Mouse (Mus musculus): ENCODE data around the gene Nol10. TPM values are rescaled to one million over a fixed set of nuclear protein-coding genes. Genes with fewer than 3 reads are reported as not detected.

The Nol10 gene
- polyA plus RNA-seq, 1 experiment from 2014 or later = 19.3 TPM

DNA sequence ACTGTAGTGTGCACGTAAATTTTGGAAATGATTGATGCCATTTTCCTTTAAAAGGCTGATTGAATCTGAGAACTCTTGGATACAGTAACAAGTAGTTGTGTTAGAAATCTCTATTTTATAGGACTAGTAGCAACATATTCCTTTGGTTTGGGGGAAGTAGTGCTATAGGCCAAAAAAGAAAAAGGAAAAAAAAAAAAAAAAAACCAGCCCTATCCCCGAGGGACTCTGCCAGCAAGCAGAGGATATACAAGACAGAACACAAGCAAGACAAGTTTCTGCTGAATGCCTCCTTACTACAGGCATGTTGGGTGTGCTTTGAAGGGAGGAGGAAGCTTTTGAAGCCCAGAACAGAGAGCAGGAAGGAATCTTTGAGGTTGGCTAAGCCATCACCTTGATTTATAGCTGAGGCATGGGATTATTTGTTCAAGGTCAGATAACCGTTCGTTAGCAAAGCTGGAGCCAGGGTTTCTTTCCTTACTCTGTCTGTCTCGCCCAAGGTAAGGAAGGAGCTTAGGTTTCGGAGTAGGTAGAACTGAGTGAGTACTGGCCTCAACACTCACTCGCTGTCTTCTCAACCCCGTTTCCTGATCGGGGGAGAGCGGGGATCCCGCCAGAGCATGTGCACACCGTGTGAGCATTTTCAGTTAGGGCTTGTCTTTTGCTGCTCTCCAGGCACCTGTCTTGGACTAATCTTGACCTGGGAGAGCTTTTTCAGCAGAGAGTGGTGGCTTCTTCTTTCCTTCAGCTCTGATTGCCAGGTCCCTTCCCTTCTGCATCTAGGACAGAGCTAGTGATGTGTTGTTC lies 39.3 kb downstream of the Nol10 start:
- peaks cover 21% of the 10 kb centered on the region; the same call in 1 of the 2 replicates for H3K36me3 ChIP-seq (ENCODE audit: control insufficient read depth, insufficient read depth, low read length)
- no peaks in the 10 kb centered on the region; the same call in 1 of the 2 replicates for H3K4me1 ChIP-seq (ENCODE audit: control insufficient read depth, insufficient read depth, low read length)
- 85% methylated on average over 12 of the region's 12 CpGs for WGBS
- H3K9ac ChIP-seq (ENCODE audit: low read depth, low read length) = no peak overlapping the region
- ATAC-seq (ENCODE audit: low read depth) (peak; percentile 56), DNase-seq (ENCODE audit: low spot score) (peak; percentile 51)
- H3K9me3 ChIP-seq (ENCODE audit: control insufficient read depth, low read length) = no peaks in the 10 kb centered on the region
- H3K4me2 ChIP-seq (ENCODE audit: low read depth, low read length) = no peak overlapping the region
- no peaks in the 10 kb centered on the region for H3K27me3 ChIP-seq (replicated peaks; ENCODE audit: control insufficient read depth, insufficient read depth, low read length)
- H3K4me3 ChIP-seq (ENCODE audit: low read depth, low read length) = no peak overlapping the region
- no peak overlapping the region for H3K27ac ChIP-seq (replicated peaks; ENCODE audit: low read depth, low read length)

DNA sequence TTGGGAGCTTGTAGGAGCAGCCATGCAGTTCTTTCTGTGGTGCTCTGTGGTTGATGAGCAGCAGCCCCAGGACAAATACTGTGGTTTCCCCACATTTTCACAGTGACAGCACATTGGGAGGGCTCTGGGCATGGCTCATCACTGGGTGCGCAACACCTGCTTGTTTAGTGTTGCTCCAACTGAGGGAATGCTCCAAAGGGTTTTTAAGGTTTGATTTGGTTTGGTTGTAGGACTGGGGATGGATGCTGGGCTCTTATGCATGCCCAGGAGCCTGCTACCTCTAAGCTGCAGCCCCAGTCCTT lies 39.8 kb downstream of the Nol10 start:
- DNase-seq (ENCODE audit: low spot score) = peak; percentile 5
- H3K27ac ChIP-seq (replicated peaks; ENCODE audit: low read depth, low read length) = no peak overlapping the region
- 83% methylated on average over 1 of the region's 1 CpGs for WGBS

DNA sequence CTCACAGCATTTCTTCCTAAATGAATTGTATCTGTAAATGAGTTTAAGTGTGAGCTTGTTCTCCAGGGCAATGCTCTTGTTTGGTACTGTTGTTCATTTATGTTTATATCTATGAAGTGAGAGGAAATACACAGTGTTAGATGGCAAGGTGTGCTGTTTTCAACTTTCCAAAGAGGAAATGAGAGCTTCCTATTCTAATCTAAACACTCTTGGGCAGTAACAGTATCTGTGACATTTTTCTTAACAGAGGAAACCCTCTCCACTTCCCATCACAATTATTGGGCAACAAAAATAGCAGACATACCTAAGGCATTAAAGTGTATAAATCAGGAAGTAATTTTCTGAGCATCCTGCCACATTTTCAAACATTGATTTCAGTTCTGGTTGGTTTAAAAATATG lies 41.8 kb downstream of the Nol10 start:
- Histone ChIP-seq H3K27me3 (replicated peaks; ENCODE audit: control insufficient read depth, insufficient read depth, low read length) (no peaks in the 10 kb centered on the region), H3K9me3 (ENCODE audit: control insufficient read depth, low read length) (no peaks in the 10 kb centered on the region), H3K4me1 (ENCODE audit: control insufficient read depth, insufficient read depth, low read length) (no peaks in the 10 kb centered on the region; the same call in 1 of the 2 replicates), H3K9ac (ENCODE audit: low read depth, low read length) (no peak overlapping the region), H3K4me2 (ENCODE audit: low read depth, low read length) (no peak overlapping the region), H3K4me3 (ENCODE audit: low read depth, low read length) (no peak overlapping the region), H3K27ac (replicated peaks; ENCODE audit: low read depth, low read length) (0 out of 2 replicates have a peak overlapping the region, but pooled peaks have one; percentile 19), H3K36me3 (ENCODE audit: control insufficient read depth, insufficient read depth, low read length) (peaks cover 9% of the 10 kb centered on the region; the same call in 1 of the 2 replicates)
- ATAC-seq (ENCODE audit: low read depth) (no peak), DNase-seq (ENCODE audit: low spot score) (no peak)

More for the DNA sequence above, 39.8 kb downstream of the Nol10 start:
- Histone ChIP-seq H3K4me2 (ENCODE audit: low read depth, low read length) (no peak overlapping the region), H3K27me3 (replicated peaks; ENCODE audit: control insufficient read depth, insufficient read depth, low read length) (no peaks in the 10 kb centered on the region), H3K4me3 (ENCODE audit: low read depth, low read length) (no peak overlapping the region), H3K4me1 (ENCODE audit: control insufficient read depth, insufficient read depth, low read length) (no peaks in the 10 kb centered on the region; the same call in 1 of the 2 replicates), H3K9ac (ENCODE audit: low read depth, low read length) (no peak overlapping the region), H3K9me3 (ENCODE audit: control insufficient read depth, low read length) (no peaks in the 10 kb centered on the region), H3K36me3 (ENCODE audit: control insufficient read depth, insufficient read depth, low read length) (peaks cover 16% of the 10 kb centered on the region; the same call in 1 of the 2 replicates)
- no peak for ATAC-seq (ENCODE audit: low read depth)

DNA sequence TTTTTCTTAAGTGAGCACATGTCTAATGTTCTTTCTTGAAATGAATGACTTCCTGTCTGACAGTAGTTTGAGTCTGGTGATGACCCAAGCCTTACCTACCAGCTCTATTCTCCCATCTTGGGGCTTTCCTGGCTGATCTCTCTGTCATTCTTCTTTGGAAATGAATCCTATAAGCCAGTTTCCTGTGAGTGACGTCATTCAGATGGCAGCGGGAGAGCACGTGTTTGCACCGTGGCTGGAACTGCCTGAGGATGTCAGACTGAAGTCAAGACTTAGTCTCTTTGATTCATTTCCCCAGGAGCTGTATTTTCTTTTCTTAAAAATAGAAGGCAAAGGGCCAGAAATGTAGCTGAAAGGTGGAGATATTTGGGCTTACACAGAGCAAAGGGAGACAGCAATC lies 42.3 kb downstream of the Nol10 start:
- Histone ChIP-seq H3K27ac (replicated peaks; ENCODE audit: low read depth, low read length) (no peak overlapping the region), H3K4me2 (ENCODE audit: low read depth, low read length) (no peak overlapping the region), H3K4me1 (ENCODE audit: control insufficient read depth, insufficient read depth, low read length) (no peaks in the 10 kb centered on the region; the same call in 1 of the 2 replicates), H3K36me3 (ENCODE audit: control insufficient read depth, insufficient read depth, low read length) (peaks cover 14% of the 10 kb centered on the region; the same call in 1 of the 2 replicates), H3K9me3 (ENCODE audit: control insufficient read depth, low read length) (no peaks in the 10 kb centered on the region), H3K27me3 (replicated peaks; ENCODE audit: control insufficient read depth, insufficient read depth, low read length) (no peaks in the 10 kb centered on the region), H3K4me3 (ENCODE audit: low read depth, low read length) (no peak overlapping the region), H3K9ac (ENCODE audit: low read depth, low read length) (no peak overlapping the region)
- DNase-seq (ENCODE audit: low spot score) = peak; percentile 53
- ATAC-seq (ENCODE audit: low read depth) = no peak
- 47% methylated on average over 4 of the region's 4 CpGs for WGBS

DNA sequence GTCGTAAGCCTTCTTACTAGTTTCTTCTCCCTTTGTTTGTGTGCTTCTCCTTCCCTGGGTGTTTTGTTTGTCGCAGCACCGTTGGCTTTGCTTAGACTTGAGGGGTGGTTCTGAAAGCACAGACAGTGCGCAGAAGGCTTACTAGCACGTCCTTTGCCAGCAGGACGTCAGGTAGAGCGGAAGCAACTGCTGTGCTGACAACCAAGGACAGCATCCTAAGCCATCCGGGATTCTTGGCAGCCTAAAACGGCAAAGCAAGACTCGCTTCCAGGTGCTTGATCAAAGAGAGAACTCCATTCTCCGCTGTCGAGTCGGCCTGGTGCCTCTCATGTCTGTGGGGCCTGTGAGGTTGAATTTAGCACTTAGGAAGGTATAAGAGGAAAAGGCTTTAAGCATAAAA lies 44.9 kb downstream of the Nol10 start:
- no peaks in the 10 kb centered on the region for H3K9me3 ChIP-seq (ENCODE audit: control insufficient read depth, low read length)
- no peaks in the 10 kb centered on the region for H3K27me3 ChIP-seq (replicated peaks; ENCODE audit: control insufficient read depth, insufficient read depth, low read length)
- no peak overlapping the region for H3K27ac ChIP-seq (replicated peaks; ENCODE audit: low read depth, low read length)
- DNase-seq (ENCODE audit: low spot score) (peak; percentile 23), ATAC-seq (ENCODE audit: low read depth) (no peak)
- H3K4me2 ChIP-seq (ENCODE audit: low read depth, low read length) = no peak overlapping the region
- H3K36me3 ChIP-seq (ENCODE audit: control insufficient read depth, insufficient read depth, low read length) = peaks cover 15% of the 10 kb centered on the region; the same call in 1 of the 2 replicates
- no peak overlapping the region for H3K4me3 ChIP-seq (ENCODE audit: low read depth, low read length)
- H3K9ac ChIP-seq (ENCODE audit: low read depth, low read length) = no peak overlapping the region
- H3K4me1 ChIP-seq (ENCODE audit: control insufficient read depth, insufficient read depth, low read length) = no peaks in the 10 kb centered on the region; the same call in 1 of the 2 replicates
- 70% methylated on average over 13 of the region's 13 CpGs for WGBS

DNA sequence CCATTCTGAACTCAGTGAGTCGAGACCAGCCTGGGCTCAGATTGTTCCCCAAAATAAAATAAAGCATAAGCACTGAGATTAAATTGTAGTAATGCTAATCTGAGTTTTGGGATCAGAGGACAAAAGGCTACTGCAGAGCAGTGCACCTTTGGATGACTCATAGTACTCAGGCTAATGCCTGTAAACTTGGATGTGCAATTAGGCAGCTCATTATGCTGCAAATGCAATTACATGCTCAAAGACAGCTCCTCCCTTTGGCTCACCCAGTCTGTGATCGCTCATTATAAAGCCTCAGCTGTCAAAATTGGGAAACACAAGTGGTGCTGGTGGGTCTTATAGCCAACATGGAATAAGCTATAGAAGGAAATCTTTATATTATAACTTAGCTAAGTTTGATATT lies 48.9 kb downstream of the Nol10 start:
- Histone ChIP-seq H3K27ac (replicated peaks; ENCODE audit: low read depth, low read length) (no peak overlapping the region), H3K4me2 (ENCODE audit: low read depth, low read length) (no peak overlapping the region), H3K4me1 (ENCODE audit: control insufficient read depth, insufficient read depth, low read length) (no peaks in the 10 kb centered on the region), H3K4me3 (ENCODE audit: low read depth, low read length) (no peak overlapping the region), H3K9ac (ENCODE audit: low read depth, low read length) (no peak overlapping the region), H3K9me3 (ENCODE audit: control insufficient read depth, low read length) (no peaks in the 10 kb centered on the region), H3K27me3 (replicated peaks; ENCODE audit: control insufficient read depth, insufficient read depth, low read length) (no peaks in the 10 kb centered on the region), H3K36me3 (ENCODE audit: control insufficient read depth, insufficient read depth, low read length) (peaks cover 22% of the 10 kb centered on the region; the same call in 1 of the 2 replicates)
- 0 out of 2 replicates have a peak, but pooled peaks have one; percentile 30 for ATAC-seq (ENCODE audit: low read depth)
- DNase-seq (ENCODE audit: low spot score) = peak; percentile 22
- 81% methylated on average over 2 of the region's 2 CpGs for WGBS

DNA sequence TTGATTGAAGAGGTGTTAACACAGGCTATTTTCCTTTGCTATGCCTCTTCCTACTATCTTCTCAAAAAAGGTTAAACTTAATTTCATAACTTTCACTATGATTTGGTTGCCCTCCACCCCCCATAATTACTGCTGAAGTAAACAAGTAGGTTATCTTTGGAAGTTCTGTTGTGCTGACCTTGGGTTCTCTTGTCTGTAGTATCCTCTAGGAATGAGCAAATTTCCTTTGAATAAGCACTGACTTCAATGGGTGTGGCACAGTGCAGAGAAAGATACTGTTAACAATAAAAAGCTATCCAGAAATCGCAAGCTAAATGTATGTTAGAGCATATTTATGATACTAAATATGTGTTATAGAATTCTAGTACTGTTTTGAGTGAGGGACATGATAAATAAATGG lies 53.2 kb downstream of the Nol10 start:
- Histone ChIP-seq H3K9ac (ENCODE audit: low read depth, low read length) (no peak overlapping the region), H3K4me3 (ENCODE audit: low read depth, low read length) (no peak overlapping the region), H3K27me3 (replicated peaks; ENCODE audit: control insufficient read depth, insufficient read depth, low read length) (no peaks in the 10 kb centered on the region), H3K36me3 (ENCODE audit: control insufficient read depth, insufficient read depth, low read length) (peaks cover 44% of the 10 kb centered on the region), H3K9me3 (ENCODE audit: control insufficient read depth, low read length) (no peaks in the 10 kb centered on the region), H3K4me2 (ENCODE audit: low read depth, low read length) (no peak overlapping the region), H3K27ac (replicated peaks; ENCODE audit: low read depth, low read length) (no peak overlapping the region), H3K4me1 (ENCODE audit: control insufficient read depth, insufficient read depth, low read length) (no peaks in the 10 kb centered on the region)
- 93% methylated on average over 1 of the region's 1 CpGs for WGBS
- DNase-seq (ENCODE audit: low spot score) = no peak
- no peak for ATAC-seq (ENCODE audit: low read depth)

DNA sequence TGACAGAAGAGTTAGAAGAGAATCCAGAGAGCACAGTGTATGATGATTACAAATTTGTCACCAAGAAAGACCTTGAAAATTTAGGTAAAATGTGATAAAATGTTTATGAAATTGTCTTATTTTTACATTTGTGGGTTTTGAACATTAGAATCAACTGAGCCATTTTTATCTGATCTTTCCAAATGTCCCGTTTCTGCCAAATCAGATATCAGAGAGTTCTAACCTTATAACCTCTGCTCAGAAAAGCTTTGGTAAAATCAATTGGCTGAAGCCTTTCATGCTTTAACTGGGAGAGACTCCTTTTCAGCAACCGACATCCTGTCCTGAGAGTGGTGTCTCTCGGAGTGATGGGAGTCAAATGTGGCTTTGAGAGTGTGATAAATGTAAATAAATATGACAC lies 53.9 kb downstream of the Nol10 start:
- H3K27me3 ChIP-seq (replicated peaks; ENCODE audit: control insufficient read depth, insufficient read depth, low read length) = no peaks in the 10 kb centered on the region
- no peak overlapping the region for H3K27ac ChIP-seq (replicated peaks; ENCODE audit: low read depth, low read length)
- no peaks in the 10 kb centered on the region for H3K9me3 ChIP-seq (ENCODE audit: control insufficient read depth, low read length)
- 82% methylated on average over 3 of the region's 3 CpGs for WGBS
- H3K9ac ChIP-seq (ENCODE audit: low read depth, low read length) = no peak overlapping the region
- H3K36me3 ChIP-seq (ENCODE audit: control insufficient read depth, insufficient read depth, low read length) = peaks cover 51% of the 10 kb centered on the region
- ATAC-seq (ENCODE audit: low read depth) (no peak), DNase-seq (ENCODE audit: low spot score) (no peak)
- H3K4me3 ChIP-seq (ENCODE audit: low read depth, low read length) = no peak overlapping the region
- H3K4me1 ChIP-seq (ENCODE audit: control insufficient read depth, insufficient read depth, low read length) = no peaks in the 10 kb centered on the region
- H3K4me2 ChIP-seq (ENCODE audit: low read depth, low read length) = no peak overlapping the region

DNA sequence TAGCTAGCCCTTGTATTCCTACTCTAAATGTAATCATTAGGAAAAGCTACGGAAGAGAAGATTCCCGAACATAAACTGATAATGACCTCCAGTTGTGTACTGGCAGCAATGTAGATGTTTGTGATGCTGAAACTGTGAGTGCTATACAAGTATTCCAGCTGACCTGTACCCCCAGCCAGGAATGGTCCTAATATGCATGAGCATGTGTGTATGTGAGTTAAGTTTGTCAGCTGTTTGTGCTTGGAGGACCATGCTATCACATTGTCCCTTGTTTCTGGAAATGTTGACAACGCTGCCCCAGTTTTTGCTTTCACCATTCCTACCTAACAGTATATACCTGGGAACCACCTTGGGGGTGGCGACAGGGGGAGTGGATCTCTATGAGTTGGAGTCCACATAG lies 55.7 kb downstream of the Nol10 start:
- H3K36me3 ChIP-seq (ENCODE audit: control insufficient read depth, insufficient read depth, low read length) = peaks cover 58% of the 10 kb centered on the region
- 94% methylated on average over 4 of the region's 4 CpGs for WGBS

More for the DNA sequence above, 55.7 kb downstream of the Nol10 start:
- ATAC-seq (ENCODE audit: low read depth) (no peak), DNase-seq (ENCODE audit: low spot score) (no peak)
- no peak overlapping the region for H3K9ac ChIP-seq (ENCODE audit: low read depth, low read length)
- H3K4me1 ChIP-seq (ENCODE audit: control insufficient read depth, insufficient read depth, low read length) = no peaks in the 10 kb centered on the region
- no peaks in the 10 kb centered on the region for H3K27me3 ChIP-seq (replicated peaks; ENCODE audit: control insufficient read depth, insufficient read depth, low read length)
- H3K4me2 ChIP-seq (ENCODE audit: low read depth, low read length) = no peak overlapping the region
- no peak overlapping the region for H3K4me3 ChIP-seq (ENCODE audit: low read depth, low read length)
- no peak overlapping the region for H3K27ac ChIP-seq (replicated peaks; ENCODE audit: low read depth, low read length)
- H3K9me3 ChIP-seq (ENCODE audit: control insufficient read depth, low read length) = no peaks in the 10 kb centered on the region

All from embryonic facial prominence, embryonic 14.5 days (tissue).